Mouse (Mus musculus) midbrain, embryonic 11.5 days (tissue): ENCODE measurements around the gene Ccdc33. TPM values are rescaled to one million over a fixed set of nuclear protein-coding genes. Genes with fewer than 3 reads are reported as not detected.

ENCODE experiments used
- ATAC-seq: fragments of 200-750 bp; cut with Nextera tagmentation; 2 replicates; pipeline ENCODE4 v1.8.0; 2017; ENCODE audit warnings: moderate TSS enrichment, moderate library complexity; ENCODE audit not compliant: low FRiP score
- DNase-seq: peaks from one replicate; pipeline ENCODE4 v3.0.0; 2015; ENCODE audit warnings: low spot score; ENCODE audit errors: missing footprints
- H3K27ac ChIP-seq: fragments of 300-500 bp; sonication (generic); 2 replicates; pipeline ENCODE4 v1.5.1; 2014; ENCODE audit warnings: low read depth, low read length
- H3K27me3 ChIP-seq: fragments of 300-500 bp; sonication (generic); 2 replicates; pipeline ENCODE4 v1.6.1; 2014; ENCODE audit warnings: mild to moderate bottlenecking, low read length, moderate library complexity, mixed read lengths; ENCODE audit not compliant: control insufficient read depth, insufficient read depth
- H3K36me3 ChIP-seq: fragments of 300-500 bp; sonication (generic); 2 replicates; pipeline ENCODE4 v1.6.1; 2014; ENCODE audit warnings: mild to moderate bottlenecking, low read length, moderate library complexity, mixed read lengths; ENCODE audit not compliant: control insufficient read depth, insufficient read depth
- H3K4me1 ChIP-seq: fragments of 300-500 bp; sonication (generic); 2 replicates; pipeline ENCODE4 v1.6.1; 2014; ENCODE audit warnings: low read length; ENCODE audit not compliant: control insufficient read depth, insufficient read depth
- H3K4me2 ChIP-seq: fragments of 300-500 bp; sonication (generic); 2 replicates; pipeline ENCODE4 v1.6.1; 2014; ENCODE audit warnings: mild to moderate bottlenecking, moderate library complexity
- H3K4me3 ChIP-seq: fragments of 300-500 bp; sonication (generic); 2 replicates; pipeline ENCODE4 v1.5.1; 2014; ENCODE audit warnings: low read depth, low read length
- H3K9ac ChIP-seq: fragments of 300-500 bp; sonication (generic); 2 replicates; pipeline ENCODE4 v1.6.1; 2014; ENCODE audit warnings: low read length
- H3K9me3 ChIP-seq: fragments of 300-500 bp; sonication (generic); 2 replicates; pipeline ENCODE4 v1.6.1; 2016; ENCODE audit warnings: low read length; ENCODE audit not compliant: control insufficient read depth
- WGBS: fragments of 180-500 bp; shearing (Covaris S2); extraction: QIAGEN DNeasy Blood & Tissue Kit; methylation state at CpG from one replicate; pipeline ENCODE4 v1.1.7; 2014; 5-methylcytosine and 5-hydroxymethylcytosine counted together
- polyA plus RNA-seq: library from polyadenylated mRNA; unstranded; fragments of >200 nt; fragmentation: Nextera tagmentation; extraction: Ambion mirVana; gene quantifications from 2 replicates; pipeline ENCODE4 v1.2.1, GENCODE M21; 2014

Ccdc33 gene
- polyA plus RNA-seq, 1 experiment from 2014 or later: 0.90 TPM

GRCm38 (mm10) chr9:58053102-58053501 lies 65.5 kb downstream of the Ccdc33 start:
- DNase-seq (no peak), ATAC-seq (peak; percentile 45)
- H3K4me1 ChIP-seq: peaks cover 23% of the 10 kb centered on the region
- no peak overlapping the region for H3K9ac ChIP-seq
- no peaks in the 10 kb centered on the region for H3K36me3 ChIP-seq
- no peak overlapping the region for H3K27ac ChIP-seq
- H3K9me3 ChIP-seq: no peaks in the 10 kb centered on the region
- H3K4me3 ChIP-seq: no peak overlapping the region
- 21% methylated on average over 3 of the region's 3 CpGs for WGBS
- no peaks in the 10 kb centered on the region for H3K27me3 ChIP-seq
- no peak overlapping the region for H3K4me2 ChIP-seq

GRCm38 (mm10) chr9:58051937-58052336 lies 66.7 kb downstream of the Ccdc33 start:
- H3K9me3 ChIP-seq: no peaks in the 10 kb centered on the region
- no peak overlapping the region for H3K4me2 ChIP-seq
- H3K27ac ChIP-seq: no peak overlapping the region
- no peak overlapping the region for H3K4me3 ChIP-seq
- no peaks in the 10 kb centered on the region for H3K27me3 ChIP-seq
- ATAC-seq (no peak), DNase-seq (no peak)
- WGBS: 33% methylated on average over 5 of the region's 5 CpGs
- H3K36me3 ChIP-seq: no peaks in the 10 kb centered on the region
- H3K4me1 ChIP-seq: peaks cover 25% of the 10 kb centered on the region
- H3K9ac ChIP-seq: no peak overlapping the region

GRCm38 (mm10) chr9:58049861-58050260 lies 68.8 kb downstream of the Ccdc33 start:
- Histone ChIP-seq H3K4me1 (peaks cover 38% of the 10 kb centered on the region), H3K4me3 (no peak overlapping the region), H3K27me3 (no peaks in the 10 kb centered on the region), H3K4me2 (no peak overlapping the region), H3K27ac (no peak overlapping the region), H3K36me3 (no peaks in the 10 kb centered on the region), H3K9me3 (no peaks in the 10 kb centered on the region), H3K9ac (no peak overlapping the region)
- 82% methylated on average over 7 of the region's 7 CpGs for WGBS
- ATAC-seq (no peak), DNase-seq (peak; percentile 51)

GRCm38 (mm10) chr9:58049186-58049585 lies 69.4 kb downstream of the Ccdc33 start:
- H3K27me3 ChIP-seq: no peaks in the 10 kb centered on the region
- peaks cover 42% of the 10 kb centered on the region for H3K4me1 ChIP-seq
- no peak overlapping the region for H3K4me2 ChIP-seq
- DNase-seq (no peak), ATAC-seq (no peak; the same call in 1 of the 2 replicates)
- H3K36me3 ChIP-seq: no peaks in the 10 kb centered on the region
- H3K9me3 ChIP-seq: no peaks in the 10 kb centered on the region
- peak overlapping the region; percentile 21; the same call in 1 of the 2 replicates for H3K27ac ChIP-seq
- H3K4me3 ChIP-seq: no peak overlapping the region
- 34% methylated on average over 6 of the region's 6 CpGs for WGBS
- peak overlapping the region; percentile 21 for H3K9ac ChIP-seq

GRCm38 (mm10) chr9:58048621-58049020 lies 70.0 kb downstream of the Ccdc33 start:
- ATAC-seq: peak; percentile 42
- Histone ChIP-seq H3K4me3 (no peak overlapping the region), H3K4me1 (peaks cover 43% of the 10 kb centered on the region), H3K36me3 (no peaks in the 10 kb centered on the region), H3K27ac (peak overlapping the region; percentile 46), H3K4me2 (peak overlapping the region; percentile 12; the same call in 1 of the 2 replicates), H3K27me3 (no peaks in the 10 kb centered on the region), H3K9me3 (no peaks in the 10 kb centered on the region), H3K9ac (peak overlapping the region; percentile 14; the same call in 1 of the 2 replicates)
- 2% methylated on average over 6 of the region's 6 CpGs for WGBS
- peak; percentile 91 for DNase-seq

GRCm38 (mm10) chr9:58047061-58047460 lies 71.6 kb downstream of the Ccdc33 start:
- ATAC-seq: no peak
- H3K27me3 ChIP-seq: no peaks in the 10 kb centered on the region

GRCm38 (mm10) chr9:58045646-58046045 lies 73.0 kb downstream of the Ccdc33 start:
- Histone ChIP-seq H3K4me3 (no peak overlapping the region), H3K27ac (peak overlapping the region; percentile 50; the same call in 1 of the 2 replicates), H3K9me3 (no peaks in the 10 kb centered on the region), H3K36me3 (no peaks in the 10 kb centered on the region), H3K4me1 (peaks cover 58% of the 10 kb centered on the region), H3K9ac (no peak overlapping the region), H3K4me2 (no peak overlapping the region), H3K27me3 (no peaks in the 10 kb centered on the region)
- WGBS: 39% methylated on average over 4 of the region's 4 CpGs
- no peak for DNase-seq
- no peak for ATAC-seq

More at GRCm38 (mm10) chr9:58047061-58047460, 71.6 kb downstream of the Ccdc33 start:
- H3K27ac ChIP-seq: no peak overlapping the region
- no peaks in the 10 kb centered on the region for H3K36me3 ChIP-seq
- H3K9me3 ChIP-seq: no peaks in the 10 kb centered on the region
- no peak overlapping the region for H3K4me3 ChIP-seq
- H3K4me2 ChIP-seq: no peak overlapping the region
- no peak overlapping the region for H3K9ac ChIP-seq
- WGBS: 88% methylated on average over 10 of the region's 10 CpGs
- H3K4me1 ChIP-seq: peaks cover 48% of the 10 kb centered on the region
- peak; percentile 49 for DNase-seq

GRCm38 (mm10) chr9:58044828-58045227 lies 73.8 kb downstream of the Ccdc33 start:
- DNase-seq: peak; percentile 86
- H3K4me3 ChIP-seq: no peak overlapping the region
- no peaks in the 10 kb centered on the region for H3K36me3 ChIP-seq
- H3K4me2 ChIP-seq: no peak overlapping the region
- no peak overlapping the region for H3K9ac ChIP-seq
- peaks cover 60% of the 10 kb centered on the region for H3K4me1 ChIP-seq
- peak overlapping the region; percentile 50; the same call in 1 of the 2 replicates for H3K27ac ChIP-seq
- no peaks in the 10 kb centered on the region for H3K27me3 ChIP-seq
- no peaks in the 10 kb centered on the region for H3K9me3 ChIP-seq
- peak; percentile 52 for ATAC-seq
- WGBS: 26% methylated on average over 10 of the region's 10 CpGs

GRCm38 (mm10) chr9:58043496-58044017 lies 75.1 kb downstream of the Ccdc33 start:
- Histone ChIP-seq H3K4me2 (no peak overlapping the region), H3K9me3 (no peaks in the 10 kb centered on the region), H3K9ac (no peak overlapping the region), H3K36me3 (no peaks in the 10 kb centered on the region), H3K27ac (0 out of 2 replicates have a peak overlapping the region, but pooled peaks have one; percentile 3), H3K4me3 (no peak overlapping the region), H3K4me1 (peaks cover 50% of the 10 kb centered on the region), H3K27me3 (no peaks in the 10 kb centered on the region)
- ATAC-seq (no peak), DNase-seq (peak; percentile 73)
- WGBS: 83% methylated on average over 10 of the region's 10 CpGs
